Mouse (Mus musculus): ENCODE results near the gene Uggt2. TPM values are rescaled to one million over a fixed set of nuclear protein-coding genes. Genes with fewer than 3 reads are reported as not detected.

The Uggt2 gene
- polyA plus RNA-seq, 1 experiment from 2014 or later: 23.3 TPM

DNA sequence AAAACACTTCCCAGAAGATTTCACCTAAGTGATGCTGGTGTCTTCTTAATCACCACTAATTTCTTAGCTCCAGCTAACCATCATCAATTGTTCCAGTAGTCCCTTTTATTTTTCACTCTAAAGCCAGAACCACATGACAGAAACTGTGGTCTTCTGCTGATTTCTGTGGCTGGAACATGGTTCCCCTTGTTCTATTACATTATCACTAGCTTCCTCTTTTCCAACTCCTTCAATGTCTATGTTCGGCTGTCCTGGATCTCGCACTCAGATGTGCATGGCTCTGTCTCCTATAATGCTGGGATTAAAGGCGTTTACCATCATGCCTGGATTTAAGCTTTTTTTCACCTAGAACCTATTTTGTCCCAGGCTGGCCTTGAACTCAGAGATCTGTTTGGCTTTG lies 46.9 kb downstream of the Uggt2 start:
- ATAC-seq (ENCODE audit: low FRiP score): no peak
- H3K4me1 ChIP-seq (replicated peaks; ENCODE audit: control insufficient read depth, insufficient read depth, low read length): no peaks in the 10 kb centered on the region
- WGBS: 100% methylated on average over 3 of the region's 3 CpGs
- no peak overlapping the region for H3K4me2 ChIP-seq (replicated peaks)
- H3K9ac ChIP-seq: no peak overlapping the region
- H3K27ac ChIP-seq: no peak overlapping the region
- no peak for DNase-seq (ENCODE audit: low spot score)
- no peaks in the 10 kb centered on the region for H3K27me3 ChIP-seq (ENCODE audit: control insufficient read depth, insufficient read depth, low read length)
- H3K9me3 ChIP-seq (ENCODE audit: control insufficient read depth, low read length): no peaks in the 10 kb centered on the region
- no peak overlapping the region for H3K4me3 ChIP-seq (replicated peaks; ENCODE audit: low read length)
- H3K36me3 ChIP-seq (replicated peaks; ENCODE audit: control insufficient read depth, insufficient read depth): peaks cover 39% of the 10 kb centered on the region

DNA sequence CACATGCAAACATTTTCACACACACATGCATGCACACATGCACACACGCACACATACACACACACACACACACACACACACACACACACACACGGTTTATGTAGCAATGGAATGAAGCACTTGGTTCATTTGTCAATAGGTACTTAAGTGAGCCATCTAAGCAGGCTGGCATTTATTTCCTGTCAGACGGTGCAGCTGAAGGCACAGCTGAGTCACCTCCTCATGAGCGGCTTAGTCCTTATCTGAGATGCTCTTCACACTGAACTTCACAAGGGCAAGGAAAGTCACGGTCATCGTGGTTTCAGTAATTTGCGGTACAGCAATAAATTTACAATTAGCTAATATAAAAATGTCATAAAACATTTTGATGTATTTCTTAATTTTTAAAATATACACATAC lies 55.5 kb downstream of the Uggt2 start:
- no peak for ATAC-seq (ENCODE audit: low FRiP score)
- H3K9ac ChIP-seq: no peak overlapping the region
- 91% methylated on average over 7 of the region's 7 CpGs for WGBS
- no peak for DNase-seq (ENCODE audit: low spot score)
- H3K4me2 ChIP-seq (replicated peaks): no peak overlapping the region
- H3K27me3 ChIP-seq (ENCODE audit: control insufficient read depth, insufficient read depth, low read length): no peaks in the 10 kb centered on the region
- no peak overlapping the region for H3K4me3 ChIP-seq (replicated peaks; ENCODE audit: low read length)
- peaks cover 17% of the 10 kb centered on the region for H3K36me3 ChIP-seq (replicated peaks; ENCODE audit: control insufficient read depth, insufficient read depth)
- H3K9me3 ChIP-seq (ENCODE audit: control insufficient read depth, low read length): no peaks in the 10 kb centered on the region
- no peak overlapping the region for H3K27ac ChIP-seq
- no peaks in the 10 kb centered on the region for H3K4me1 ChIP-seq (replicated peaks; ENCODE audit: control insufficient read depth, insufficient read depth, low read length)

DNA sequence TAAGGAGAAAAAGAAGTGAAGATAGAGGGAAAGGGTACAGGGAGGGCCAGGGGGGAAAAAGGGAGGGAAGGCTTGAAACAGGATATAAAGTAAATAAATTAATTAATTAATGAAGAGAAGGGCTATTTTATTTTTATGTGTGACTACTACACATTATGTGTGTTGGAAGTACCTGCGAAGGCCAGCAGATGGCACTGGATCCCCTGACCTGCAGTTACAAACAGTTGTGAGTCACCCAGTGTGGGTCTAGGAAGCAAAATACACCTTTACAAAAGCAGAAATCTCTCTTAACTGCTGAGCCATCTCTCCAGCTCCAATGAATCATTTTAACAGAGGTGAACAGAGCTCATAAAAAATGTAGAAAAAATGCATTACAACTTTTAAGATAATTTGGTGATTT lies 59.0 kb downstream of the Uggt2 start:
- no peaks in the 10 kb centered on the region for H3K4me1 ChIP-seq (replicated peaks; ENCODE audit: control insufficient read depth, insufficient read depth, low read length)
- no peak overlapping the region for H3K4me2 ChIP-seq (replicated peaks)
- no peaks in the 10 kb centered on the region for H3K9me3 ChIP-seq (ENCODE audit: control insufficient read depth, low read length)
- WGBS: 59% methylated on average over 1 of the region's 1 CpGs
- ATAC-seq (ENCODE audit: low FRiP score) (no peak), DNase-seq (ENCODE audit: low spot score) (peak; percentile 67)
- H3K27ac ChIP-seq: no peak overlapping the region
- no peak overlapping the region for H3K9ac ChIP-seq
- H3K4me3 ChIP-seq (replicated peaks; ENCODE audit: low read length): no peak overlapping the region
- no peaks in the 10 kb centered on the region for H3K27me3 ChIP-seq (ENCODE audit: control insufficient read depth, insufficient read depth, low read length)
- H3K36me3 ChIP-seq (replicated peaks; ENCODE audit: control insufficient read depth, insufficient read depth): peaks cover 27% of the 10 kb centered on the region

DNA sequence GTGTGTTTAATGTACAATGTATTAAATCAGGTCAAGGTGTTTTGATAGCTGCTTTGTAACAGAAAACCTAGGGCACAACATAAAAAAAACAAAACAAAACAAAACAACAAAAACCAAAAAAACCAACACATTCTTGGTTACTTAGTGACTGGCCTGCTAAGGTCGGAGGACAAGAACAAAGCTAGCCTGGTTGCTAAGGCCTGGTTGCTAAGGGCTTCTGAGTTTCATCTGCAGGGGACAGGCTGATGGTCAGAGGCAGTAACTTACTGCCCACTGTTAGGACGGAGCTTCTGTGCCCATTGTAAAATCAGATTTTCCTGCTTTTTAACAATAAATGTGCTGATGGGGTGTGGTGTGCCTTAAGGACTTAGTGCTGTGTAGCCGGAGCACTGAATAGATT lies 61.5 kb downstream of the Uggt2 start:
- Histone ChIP-seq H3K9ac (no peak overlapping the region), H3K9me3 (ENCODE audit: control insufficient read depth, low read length) (no peaks in the 10 kb centered on the region), H3K27ac (no peak overlapping the region), H3K4me3 (replicated peaks; ENCODE audit: low read length) (no peak overlapping the region), H3K4me2 (replicated peaks) (no peak overlapping the region), H3K36me3 (replicated peaks; ENCODE audit: control insufficient read depth, insufficient read depth) (peaks cover 43% of the 10 kb centered on the region), H3K27me3 (ENCODE audit: control insufficient read depth, insufficient read depth, low read length) (no peaks in the 10 kb centered on the region), H3K4me1 (replicated peaks; ENCODE audit: control insufficient read depth, insufficient read depth, low read length) (no peaks in the 10 kb centered on the region)
- DNase-seq (ENCODE audit: low spot score) (no peak), ATAC-seq (ENCODE audit: low FRiP score) (no peak)
- 22% methylated on average over 3 of the region's 3 CpGs for WGBS

DNA sequence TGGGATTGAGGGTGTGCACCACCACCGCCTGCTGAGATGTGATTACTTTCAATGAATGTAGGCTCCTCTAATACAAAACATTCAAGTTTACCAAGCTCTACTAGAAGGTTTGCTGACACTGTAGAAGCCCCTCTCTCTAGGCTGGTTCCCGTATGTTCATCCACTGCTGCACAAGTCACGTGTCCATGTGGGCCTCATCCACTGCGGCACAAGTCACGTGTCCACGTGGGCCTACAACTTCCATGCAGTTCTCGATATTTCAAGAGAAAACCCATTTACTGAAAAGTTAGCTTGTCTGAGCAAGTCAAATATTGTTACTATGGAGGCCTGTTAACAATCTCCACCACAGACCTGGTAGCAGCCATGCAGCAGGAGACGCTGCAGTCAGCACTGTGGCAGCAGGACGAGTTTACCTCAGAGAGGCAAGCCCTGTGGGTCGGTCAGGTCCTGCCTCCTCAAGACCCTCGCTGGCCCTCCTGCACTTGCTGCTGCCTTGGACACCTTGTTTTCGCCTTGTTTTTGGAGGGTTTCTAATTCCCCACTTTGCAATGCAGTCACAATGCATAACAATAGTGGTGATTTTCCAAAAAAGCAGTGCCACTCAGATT lies 62.0 kb downstream of the Uggt2 start:
- no peak for DNase-seq (ENCODE audit: low spot score)
- WGBS: 69% methylated on average over 12 of the region's 12 CpGs
- no peak overlapping the region for H3K4me3 ChIP-seq (replicated peaks; ENCODE audit: low read length)
- no peak for ATAC-seq (ENCODE audit: low FRiP score)
- peaks cover 37% of the 10 kb centered on the region for H3K36me3 ChIP-seq (replicated peaks; ENCODE audit: control insufficient read depth, insufficient read depth)
- H3K4me2 ChIP-seq (replicated peaks): no peak overlapping the region
- H3K4me1 ChIP-seq (replicated peaks; ENCODE audit: control insufficient read depth, insufficient read depth, low read length): no peaks in the 10 kb centered on the region
- H3K9me3 ChIP-seq (ENCODE audit: control insufficient read depth, low read length): no peaks in the 10 kb centered on the region
- no peaks in the 10 kb centered on the region for H3K27me3 ChIP-seq (ENCODE audit: control insufficient read depth, insufficient read depth, low read length)
- no peak overlapping the region for H3K27ac ChIP-seq
- no peak overlapping the region for H3K9ac ChIP-seq

DNA sequence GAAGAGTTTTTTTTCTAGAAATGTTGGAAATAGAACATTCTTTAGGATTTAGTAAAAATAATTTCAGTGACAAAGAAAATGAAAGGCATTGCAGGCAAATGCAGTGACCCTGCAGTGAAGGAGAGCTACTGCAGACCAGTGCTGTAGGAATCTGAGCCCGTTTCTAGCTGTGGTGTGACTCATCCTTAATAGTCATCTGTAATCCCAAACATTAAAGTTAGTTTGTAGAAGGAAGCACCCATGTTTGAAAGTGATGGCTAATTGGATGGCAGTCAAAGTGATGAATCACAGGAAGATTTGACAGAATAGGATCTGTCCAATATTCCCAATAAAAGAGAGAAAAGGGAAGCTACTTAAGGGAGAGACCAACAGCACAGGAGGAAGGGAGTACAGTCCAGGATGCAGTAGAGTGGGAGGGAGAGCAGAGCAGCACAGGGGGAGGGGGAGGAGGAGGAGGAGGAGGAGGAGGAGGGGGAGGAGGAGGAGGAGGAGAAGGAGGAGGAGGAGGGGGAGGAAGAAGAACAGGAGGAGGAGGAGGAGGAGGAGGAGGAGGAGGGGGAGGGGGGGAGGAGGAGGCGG lies 71.5 kb downstream of the Uggt2 start:
- 73% methylated on average over 2 of the region's 2 CpGs for WGBS
- Histone ChIP-seq H3K9me3 (ENCODE audit: control insufficient read depth, low read length) (no peaks in the 10 kb centered on the region), H3K4me2 (replicated peaks) (no peak overlapping the region), H3K9ac (no peak overlapping the region), H3K4me1 (replicated peaks; ENCODE audit: control insufficient read depth, insufficient read depth, low read length) (no peaks in the 10 kb centered on the region), H3K36me3 (replicated peaks; ENCODE audit: control insufficient read depth, insufficient read depth) (peaks cover 31% of the 10 kb centered on the region), H3K27me3 (ENCODE audit: control insufficient read depth, insufficient read depth, low read length) (no peaks in the 10 kb centered on the region), H3K27ac (no peak overlapping the region), H3K4me3 (replicated peaks; ENCODE audit: low read length) (no peak overlapping the region)
- DNase-seq (ENCODE audit: low spot score) (no peak), ATAC-seq (ENCODE audit: low FRiP score) (no peak)

DNA sequence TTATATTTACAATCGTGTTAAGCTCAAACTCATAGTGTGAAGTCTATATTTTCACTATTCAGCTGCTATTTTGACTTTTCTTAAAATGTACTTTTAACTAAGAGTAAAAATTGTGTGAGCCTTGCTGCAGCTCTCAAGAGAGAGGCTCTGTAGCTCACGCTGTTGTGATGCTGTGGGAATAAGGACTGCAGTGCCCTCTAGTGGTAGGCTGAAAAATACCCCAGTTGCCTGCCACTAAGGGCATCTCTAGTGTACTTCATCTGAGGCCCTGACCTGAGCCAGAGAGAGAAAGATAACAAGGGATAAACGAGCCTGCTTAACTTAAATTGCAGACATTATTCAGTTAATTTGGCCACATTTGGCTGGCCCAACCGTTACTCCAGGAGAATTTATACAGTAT lies 72.1 kb downstream of the Uggt2 start:
- H3K4me2 ChIP-seq (replicated peaks): no peak overlapping the region
- H3K9me3 ChIP-seq (ENCODE audit: control insufficient read depth, low read length): no peaks in the 10 kb centered on the region
- peaks cover 33% of the 10 kb centered on the region for H3K36me3 ChIP-seq (replicated peaks; ENCODE audit: control insufficient read depth, insufficient read depth)
- no peaks in the 10 kb centered on the region for H3K4me1 ChIP-seq (replicated peaks; ENCODE audit: control insufficient read depth, insufficient read depth, low read length)
- WGBS: 46% methylated on average over 4 of the region's 4 CpGs
- peak; percentile 73 for DNase-seq (ENCODE audit: low spot score)
- no peaks in the 10 kb centered on the region for H3K27me3 ChIP-seq (ENCODE audit: control insufficient read depth, insufficient read depth, low read length)
- no peak overlapping the region for H3K27ac ChIP-seq
- H3K4me3 ChIP-seq (replicated peaks; ENCODE audit: low read length): no peak overlapping the region
- H3K9ac ChIP-seq: no peak overlapping the region
- ATAC-seq (ENCODE audit: low FRiP score): no peak

DNA sequence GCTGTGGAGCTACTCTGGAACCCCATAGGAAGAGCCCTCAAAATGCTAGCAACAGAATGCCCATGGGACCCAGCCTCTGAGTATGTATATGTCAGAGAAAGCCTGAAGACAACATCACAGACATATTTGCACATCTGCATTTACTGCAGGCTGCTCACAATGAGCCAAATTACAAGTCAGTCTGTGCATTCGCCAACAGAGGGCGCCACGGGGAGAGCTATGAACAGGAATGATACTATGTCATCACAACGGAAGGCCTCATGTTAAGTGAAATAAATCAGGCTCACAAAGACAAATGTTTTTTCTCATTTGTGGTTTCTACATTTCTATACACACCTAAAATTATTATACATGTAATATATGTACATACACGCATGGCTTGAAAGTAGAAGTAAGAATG lies 73.3 kb downstream of the Uggt2 start:
- H3K9ac ChIP-seq: no peak overlapping the region
- no peak for DNase-seq (ENCODE audit: low spot score)
- no peak for ATAC-seq (ENCODE audit: low FRiP score)
- H3K27me3 ChIP-seq (ENCODE audit: control insufficient read depth, insufficient read depth, low read length): no peaks in the 10 kb centered on the region
- WGBS: 73% methylated on average over 5 of the region's 5 CpGs
- H3K36me3 ChIP-seq (replicated peaks; ENCODE audit: control insufficient read depth, insufficient read depth): peaks cover 31% of the 10 kb centered on the region
- no peaks in the 10 kb centered on the region for H3K9me3 ChIP-seq (ENCODE audit: control insufficient read depth, low read length)
- H3K4me1 ChIP-seq (replicated peaks; ENCODE audit: control insufficient read depth, insufficient read depth, low read length): no peaks in the 10 kb centered on the region
- no peak overlapping the region for H3K4me2 ChIP-seq (replicated peaks)
- H3K4me3 ChIP-seq (replicated peaks; ENCODE audit: low read length): no peak overlapping the region
- H3K27ac ChIP-seq: no peak overlapping the region

DNA sequence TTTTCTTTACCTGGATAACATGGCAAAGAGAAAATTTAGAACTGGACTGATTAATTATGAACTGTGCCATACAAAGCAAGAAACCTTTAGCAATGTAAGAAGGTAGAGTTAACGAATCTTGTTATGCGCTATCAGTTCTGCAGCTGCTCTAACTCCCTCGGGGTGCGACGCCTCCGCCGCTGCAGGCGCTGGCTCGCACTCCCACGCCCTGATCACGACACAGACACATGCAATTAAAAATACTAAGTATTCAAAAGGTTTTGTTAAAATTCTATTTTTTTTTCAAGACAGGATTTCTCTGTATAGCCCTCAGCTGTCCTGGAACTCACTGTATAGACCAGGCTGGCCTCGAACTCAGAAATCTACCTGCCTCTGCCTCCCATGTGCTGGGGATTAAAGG lies 85.7 kb downstream of the Uggt2 start:
- Histone ChIP-seq H3K27ac (peak overlapping the region; percentile 84), H3K9ac (no peak overlapping the region), H3K4me1 (replicated peaks; ENCODE audit: control insufficient read depth, insufficient read depth, low read length) (no peaks in the 10 kb centered on the region), H3K9me3 (ENCODE audit: control insufficient read depth, low read length) (no peaks in the 10 kb centered on the region), H3K4me3 (replicated peaks; ENCODE audit: low read length) (0 out of 2 replicates have a peak overlapping the region, but pooled peaks have one; percentile 15), H3K4me2 (replicated peaks) (peak overlapping the region; percentile 41), H3K27me3 (ENCODE audit: control insufficient read depth, insufficient read depth, low read length) (no peaks in the 10 kb centered on the region), H3K36me3 (replicated peaks; ENCODE audit: control insufficient read depth, insufficient read depth) (peaks cover 5% of the 10 kb centered on the region)
- DNase-seq (ENCODE audit: low spot score): peak; percentile 25
- WGBS: 49% methylated on average over 12 of the region's 12 CpGs
- 0 out of 2 replicates have a peak, but pooled peaks have one; percentile 38 for ATAC-seq (ENCODE audit: low FRiP score)

Measured in hindbrain, embryonic 14.5 days (tissue).